Mouse (Mus musculus) spleen, adult 18-20 months (tissue): ENCODE data around the gene Stat5b.

Experiments
- DNase-seq, 2 experiments: peaks; one replicate each; pipeline ENCODE4 v3.0.0; 2022; ENCODE audit warnings: mixed read lengths in 2 of 2

Gene Stat5b

GRCm38 (mm10) chr11:100759611-100760233 lies 90.8 kb downstream of the Stat5b start, which contains the start of gene Kcnh4:
Gene Kcnh4, minus strand, starts transcription at chr11:100759942.
- peak; percentile 68 to 69 for DNase-seq

GRCm38 (mm10) chr11:100758707-100759610 lies 91.6 kb downstream of the Stat5b start:
- DNase-seq: peak in 1 of 2 experiments; percentile 43

GRCm38 (mm10) chr11:100757566-100757965 lies 93.0 kb downstream of the Stat5b start:
- no peak for DNase-seq

- no peak for DNase-seq
Observed at GRCm38 (mm10) chr11:100756476-100756875, 94.0 kb downstream of the Stat5b start.

GRCm38 (mm10) chr11:100754693-100755057 lies 95.8 kb downstream of the Stat5b start:
- no peak for DNase-seq

- DNase-seq: no peak
Observed at GRCm38 (mm10) chr11:100754021-100754692, 96.4 kb downstream of the Stat5b start.

- no peak for DNase-seq
Observed at GRCm38 (mm10) chr11:100752294-100752693, 98.2 kb downstream of the Stat5b start.

- DNase-seq: no peak
Observed at GRCm38 (mm10) chr11:100750127-100750526, 100.4 kb downstream of the Stat5b start.

- DNase-seq: no peak
Observed at GRCm38 (mm10) chr11:100749469-100749868, 101.1 kb downstream of the Stat5b start.

- DNase-seq: no peak
Observed at GRCm38 (mm10) chr11:100748620-100749019, 101.9 kb downstream of the Stat5b start.

- no peak for DNase-seq
Observed at GRCm38 (mm10) chr11:100747114-100747513, 103.4 kb downstream of the Stat5b start.

- DNase-seq: no peak
Observed at GRCm38 (mm10) chr11:100746546-100746945, 104.0 kb downstream of the Stat5b start.

GRCm38 (mm10) chr11:100745085-100745484 lies 105.4 kb downstream of the Stat5b start:
- peak in 1 of 2 experiments; percentile 54 for DNase-seq

GRCm38 (mm10) chr11:100741348-100741747 lies 109.2 kb downstream of the Stat5b start:
- DNase-seq: no peak

GRCm38 (mm10) chr11:100738749-100739148 lies 111.8 kb downstream of the Stat5b start:
- no peak for DNase-seq

- peak; percentile 94 to 97 for DNase-seq
Observed at GRCm38 (mm10) chr11:100738066-100738604, 112.4 kb downstream of the Stat5b start, which contains the start of gene Rab5c. Gene Rab5c, minus strand, starts transcription at chr11:100738215.

- no peak for DNase-seq
Observed at GRCm38 (mm10) chr11:100737105-100737733, 113.3 kb downstream of the Stat5b start.

- DNase-seq: no peak
Observed at GRCm38 (mm10) chr11:100736746-100737080, 113.8 kb downstream of the Stat5b start.

- peak in 1 of 2 experiments; percentile 23 for DNase-seq
Observed at GRCm38 (mm10) chr11:100735954-100736745, 114.4 kb downstream of the Stat5b start.

GRCm38 (mm10) chr11:100735134-100735865 lies 115.2 kb downstream of the Stat5b start:
- DNase-seq: no peak
